Mouse (Mus musculus) heart, adult 2 months (tissue): ENCODE results near the gene Zfp511. TPM values are rescaled to one million over a fixed set of nuclear protein-coding genes. Genes with fewer than 3 reads are reported as not detected.
A peak's percentile ranks its signal among the peaks of the same experiment; 100 is the strongest.

Experiments
- DNase-seq, 2 experiments: peaks; one replicate each; pipeline ENCODE4 v3.0.0; 2021
- H3K27ac ChIP-seq: fragments of 200-600 bp; 2 replicates; pipeline ENCODE4 v1.8.1; 2022
- H3K27me3 ChIP-seq: fragments of 200-500 bp; 2 replicates; pipeline ENCODE4 v1.6.1; 2012; ENCODE audit warnings: mild to moderate bottlenecking, low read length, inconsistent platforms, mixed read lengths; ENCODE audit not compliant: control insufficient read depth, insufficient read depth
- H3K36me3 ChIP-seq: fragments of 200-500 bp; 2 replicates; pipeline ENCODE4 v1.6.1; 2012; ENCODE audit warnings: low read length, inconsistent platforms; ENCODE audit not compliant: control insufficient read depth, insufficient read depth
- H3K4me1 ChIP-seq: fragments of 200-500 bp; 2 replicates; pipeline ENCODE4 v1.6.1; 2011; ENCODE audit warnings: low read length; ENCODE audit not compliant: control insufficient read depth, insufficient read depth
- H3K4me3 ChIP-seq: fragments of 200-600 bp; 2 replicates; pipeline ENCODE4 v1.8.1; 2022
- H3K79me2 ChIP-seq: fragments of 200-500 bp; replicated peaks from 2 replicates; pipeline ENCODE4 v1.6.1; 2012; ENCODE audit warnings: mild to moderate bottlenecking, inconsistent platforms, low read length, moderate library complexity, mixed read lengths; ENCODE audit not compliant: control insufficient read depth, insufficient read depth
- H3K9ac ChIP-seq: fragments of 200-500 bp; 2 replicates; pipeline ENCODE4 v1.6.1; 2012; ENCODE audit warnings: low read depth, mild to moderate bottlenecking, control low read depth, inconsistent platforms, low read length, mixed read lengths
- CTCF ChIP-seq: fragments of 200-600 bp; IDR thresholded peaks from 2 replicates; pipeline ENCODE4 v1.8.1; 2022; ENCODE audit warnings: antibody characterized with exemption, mild to moderate bottlenecking, moderate library complexity
- EP300 ChIP-seq: fragments of 200-500 bp; IDR thresholded peaks from 2 replicates; pipeline ENCODE4 v1.6.1; 2011; ENCODE audit warnings: low read depth, low read length, control low read depth; ENCODE audit not compliant: insufficient read depth
- POLR2A ChIP-seq: fragments of 200-500 bp; IDR thresholded peaks from 2 replicates; pipeline ENCODE4 v1.6.1; 2011; ENCODE audit warnings: mild to moderate bottlenecking, low read depth, low read length, control low read depth; ENCODE audit not compliant: insufficient read depth
- WGBS: fragments of 180-500 bp; shearing (Covaris S2); methylation state at CpG from one replicate; pipeline ENCODE4 v1.1.7; 2018; 5-methylcytosine and 5-hydroxymethylcytosine counted together
- intact Hi-C: fragments of 180-260 bp; cut with DNase I; formaldehyde crosslinking; loops from one replicate; pipeline ENCODE4 v1.15.1; 2025
- polyA plus RNA-seq: library from polyadenylated mRNA; depleted of rRNA; stranded (reverse); fragments of >200 nt; gene quantifications from 2 replicates; pipeline ENCODE4 v1.2.3, GENCODE M21; 2012
- total RNA-seq, 2 experiments: library from RNA; stranded (reverse); gene quantifications; 2 replicates each; pipeline ENCODE4 v1.2.3; 2021

The Zfp511 gene
- total and polyA plus RNA-seq, 3 experiments, result 8.5 to 21.2 (median 11.1) TPM

DNA sequence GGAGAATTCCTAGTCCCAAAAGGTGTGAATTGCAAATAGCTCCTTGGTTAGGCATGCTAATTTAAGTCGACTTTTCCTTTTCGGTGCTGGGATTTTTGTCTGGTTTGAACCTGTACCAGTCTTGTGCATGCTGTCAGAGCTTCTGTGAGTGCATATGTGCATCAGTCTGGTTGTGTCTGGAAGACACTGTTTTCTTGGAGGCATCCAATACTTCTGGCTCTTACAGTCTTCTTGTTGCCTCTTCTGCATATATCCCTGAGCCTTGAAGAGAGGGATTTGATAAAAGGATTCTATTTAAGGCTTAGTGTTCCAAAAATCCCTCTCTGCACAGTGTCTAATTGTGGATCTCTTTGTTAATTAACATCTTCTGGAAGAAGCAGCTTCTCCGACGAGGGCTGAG lies 17.9 kb downstream of the Zfp511 start:
- intact Hi-C loops, result no loop called here
- TF ChIP-seq POLR2A (no peak), CTCF (no peak)
- Histone ChIP-seq H3K4me1 (peaks cover 1% of the 10 kb centered on the region; the same call in 1 of the 2 replicates), H3K27me3 (peaks cover 11% of the 10 kb centered on the region), H3K27ac (no peak overlapping the region), H3K36me3 (no peaks in the 10 kb centered on the region), H3K79me2 (no peaks in the 10 kb centered on the region), H3K9ac (no peak overlapping the region), H3K4me3 (no peak overlapping the region)
- WGBS, result 67% methylated on average over 4 of the region's 4 CpGs
- DNase-seq, result no peak

DNA sequence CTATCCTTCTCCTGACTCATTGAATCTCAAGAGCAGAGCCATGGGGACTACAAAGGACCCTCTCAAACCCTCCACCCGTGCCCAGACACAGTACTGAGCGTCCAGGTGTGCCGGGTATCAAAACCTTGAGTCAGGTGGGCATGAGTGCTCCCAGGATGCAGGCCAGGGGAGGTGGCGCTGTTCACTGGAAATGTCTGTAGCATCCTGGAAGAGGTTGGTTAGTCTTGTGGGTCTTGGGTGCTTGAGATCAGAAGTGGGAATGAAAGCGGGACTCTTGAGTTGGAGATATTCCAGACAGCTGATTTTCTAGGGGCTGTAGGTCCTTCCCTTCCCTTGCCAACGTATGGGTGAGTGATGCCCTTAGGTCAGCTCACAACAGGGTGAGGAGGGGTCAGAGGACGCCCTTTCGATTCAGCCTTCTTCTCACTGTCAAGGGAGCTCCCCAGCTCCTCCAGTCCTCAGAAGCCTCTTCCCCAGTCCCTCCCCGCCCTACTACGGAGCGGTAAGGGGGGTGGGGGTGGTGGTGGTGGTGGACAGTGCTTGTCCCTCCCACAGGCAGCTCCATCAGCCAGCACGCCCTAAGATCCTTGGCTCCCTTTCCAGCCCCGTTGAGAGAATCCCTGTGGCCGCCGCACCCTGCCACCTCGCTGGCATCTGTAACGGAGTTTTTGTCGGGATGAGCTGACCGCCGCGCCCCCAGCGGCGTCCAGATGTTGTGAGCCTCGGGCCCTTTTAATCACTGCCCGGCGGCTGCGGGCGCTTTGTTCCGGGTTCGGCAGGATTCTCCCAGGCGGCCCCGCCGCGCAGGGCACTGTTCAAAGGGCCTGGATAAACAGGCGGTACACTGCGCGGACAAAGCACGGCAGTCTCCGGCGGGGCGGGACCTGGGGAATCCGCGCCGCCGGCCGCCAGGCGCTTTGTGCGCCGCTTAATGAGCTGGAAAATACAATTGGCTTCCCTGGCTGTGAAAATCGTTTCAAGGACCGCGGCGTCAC lies 21.5 kb downstream of the Zfp511 start:
- TF ChIP-seq CTCF (peak; percentile 28), POLR2A (no peak)
- WGBS, result 4% methylated on average over 53 of the region's 53 CpGs
- H3K9ac ChIP-seq, result 0 out of 2 replicates have a peak overlapping the region, but pooled peaks have one; percentile 40
- H3K4me3 ChIP-seq, result peak overlapping the region; percentile 34
- no peak overlapping the region for H3K27ac ChIP-seq
- intact Hi-C loops, result no loop called here
- peaks cover 24% of the 10 kb centered on the region for H3K27me3 ChIP-seq
- no peaks in the 10 kb centered on the region for H3K36me3 ChIP-seq
- no peaks in the 10 kb centered on the region for H3K79me2 ChIP-seq
- DNase-seq, result no peak
- H3K4me1 ChIP-seq, result no peaks in the 10 kb centered on the region

DNA sequence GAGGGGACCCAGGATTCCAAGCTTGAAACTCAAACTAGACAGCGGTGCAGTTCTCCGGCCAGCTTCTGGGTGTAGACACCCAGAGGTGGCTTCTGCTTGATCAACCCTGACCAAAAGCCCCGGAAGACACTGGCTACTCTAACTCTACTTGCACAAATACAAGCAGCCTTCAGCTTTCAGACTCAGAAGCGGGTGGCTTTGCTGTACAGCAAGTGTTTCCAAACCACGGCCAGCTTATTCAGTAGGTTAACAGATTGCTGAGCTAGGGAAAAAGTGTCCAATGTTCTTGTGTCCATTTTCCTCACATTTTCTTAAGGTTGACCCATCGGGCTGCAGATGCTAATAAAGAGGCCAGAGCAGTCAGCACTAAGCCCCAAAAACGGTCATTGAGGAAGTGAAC lies 22.3 kb downstream of the Zfp511 start:
- no peak overlapping the region for H3K9ac ChIP-seq
- TF ChIP-seq POLR2A (no peak), CTCF (no peak), EP300 (no peak)
- no peak overlapping the region for H3K27ac ChIP-seq
- H3K4me3 ChIP-seq, result peak overlapping the region; percentile 34; the same call in 1 of the 2 replicates
- DNase-seq, result no peak
- WGBS, result 39% methylated on average over 7 of the region's 7 CpGs
- no peaks in the 10 kb centered on the region for H3K4me1 ChIP-seq
- intact Hi-C loops, result no loop called here
- H3K36me3 ChIP-seq, result no peaks in the 10 kb centered on the region
- peaks cover 24% of the 10 kb centered on the region for H3K27me3 ChIP-seq
- no peaks in the 10 kb centered on the region for H3K79me2 ChIP-seq

DNA sequence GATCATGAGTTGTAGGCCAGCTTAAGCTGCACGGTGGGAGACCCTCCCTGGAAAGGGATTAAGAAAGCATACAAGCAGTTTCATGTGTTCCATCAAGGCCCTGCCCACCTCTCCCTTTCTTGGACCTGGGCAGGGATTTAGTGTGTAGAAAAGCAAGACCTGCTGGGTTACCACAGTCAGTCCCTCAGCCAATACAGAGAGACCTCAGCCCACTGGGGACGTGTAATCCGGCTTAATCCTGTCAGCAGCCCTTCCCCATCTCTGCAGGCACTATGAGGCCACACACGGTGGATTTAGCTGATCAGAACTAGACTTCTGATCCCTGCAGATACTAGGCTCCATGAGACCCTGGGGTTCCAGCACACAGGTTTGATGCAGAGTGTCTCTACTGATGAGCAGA lies 23.4 kb downstream of the Zfp511 start:
- H3K36me3 ChIP-seq, result no peaks in the 10 kb centered on the region
- DNase-seq, result no peak
- intact Hi-C loops, result no loop called here
- H3K4me1 ChIP-seq, result no peaks in the 10 kb centered on the region
- no peak overlapping the region for H3K9ac ChIP-seq
- no peak overlapping the region for H3K4me3 ChIP-seq
- no peak overlapping the region for H3K27ac ChIP-seq
- no peak for TF ChIP-seq CTCF
- no peak for TF ChIP-seq EP300
- no peak for TF ChIP-seq POLR2A
- H3K79me2 ChIP-seq, result no peaks in the 10 kb centered on the region
- peaks cover 24% of the 10 kb centered on the region for H3K27me3 ChIP-seq
- 57% methylated on average over 4 of the region's 4 CpGs for WGBS

DNA sequence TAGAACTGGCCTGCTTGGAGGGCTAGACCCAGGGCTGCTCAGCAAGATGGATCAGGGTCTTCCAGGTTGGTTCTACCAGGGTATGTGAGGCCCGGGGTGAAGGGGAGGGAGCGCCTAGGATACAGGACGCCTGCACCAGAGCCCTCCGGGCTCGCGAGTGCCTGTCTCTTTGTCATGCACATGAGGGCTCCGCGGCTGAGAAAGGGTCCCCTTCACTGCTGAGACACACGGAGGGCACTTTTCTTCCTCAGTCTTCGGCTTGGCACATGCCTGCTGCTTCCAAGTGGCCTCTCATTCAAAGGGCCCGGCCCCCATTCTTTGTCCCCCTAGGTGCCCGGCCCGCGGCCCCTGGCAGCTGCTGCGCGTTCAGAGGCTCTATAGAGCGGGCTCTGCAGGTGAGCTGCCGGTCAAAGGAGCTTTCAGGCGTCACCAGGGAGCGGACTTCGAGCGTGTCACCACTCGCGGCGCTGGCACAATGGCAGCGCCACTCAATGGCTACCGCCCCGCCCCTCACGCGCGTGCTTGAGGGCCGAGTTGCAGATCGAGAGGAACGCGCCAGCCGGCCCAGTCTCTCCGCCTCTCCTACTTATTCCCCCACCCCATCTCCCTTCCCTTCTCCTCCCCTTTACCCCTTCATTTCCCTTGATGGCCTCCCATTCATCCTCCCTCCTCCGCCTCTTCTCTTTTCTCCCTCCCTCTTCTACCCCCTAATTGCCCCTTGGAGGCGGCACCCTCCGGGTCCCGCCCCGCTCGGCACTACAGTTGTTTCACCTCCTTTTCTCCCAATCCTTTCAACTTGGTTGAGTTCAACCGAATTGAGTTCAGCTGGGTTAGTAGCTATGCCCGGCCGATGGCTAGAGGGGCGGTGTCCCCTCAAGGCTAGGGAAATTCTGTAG lies 25.0 kb downstream of the Zfp511 start:
- Histone ChIP-seq H3K79me2 (no peaks in the 10 kb centered on the region), H3K27ac (no peak overlapping the region), H3K36me3 (no peaks in the 10 kb centered on the region), H3K4me3 (no peak overlapping the region), H3K4me1 (no peaks in the 10 kb centered on the region), H3K9ac (no peak overlapping the region), H3K27me3 (peaks cover 24% of the 10 kb centered on the region)
- WGBS, result 2% methylated on average over 46 of the region's 47 CpGs
- no peak for TF ChIP-seq EP300
- no peak for TF ChIP-seq POLR2A
- no peak for TF ChIP-seq CTCF
- DNase-seq, result no peak
- intact Hi-C loops, result no loop called here

DNA sequence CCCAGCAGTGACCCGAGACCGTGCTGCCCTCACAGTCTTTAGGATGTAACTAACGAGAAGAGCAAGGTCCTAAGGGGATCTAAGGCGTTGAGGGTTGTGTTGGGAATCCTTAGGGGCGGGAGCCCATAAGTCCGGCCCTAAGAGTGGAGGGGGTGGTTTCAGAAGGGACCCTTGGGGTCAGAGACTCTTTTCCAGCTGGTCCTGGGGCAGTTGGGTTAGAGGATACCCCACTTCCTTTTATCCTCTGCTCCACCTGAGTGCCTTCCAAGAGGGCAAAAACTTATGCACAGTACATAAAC lies 25.6 kb downstream of the Zfp511 start:
- 5% methylated on average over 6 of the region's 6 CpGs for WGBS
- Histone ChIP-seq H3K79me2 (no peaks in the 10 kb centered on the region), H3K27ac (no peak overlapping the region), H3K27me3 (peaks cover 24% of the 10 kb centered on the region), H3K9ac (no peak overlapping the region), H3K36me3 (no peaks in the 10 kb centered on the region), H3K4me3 (no peak overlapping the region), H3K4me1 (no peaks in the 10 kb centered on the region)
- no peak for TF ChIP-seq CTCF
- no peak for TF ChIP-seq EP300
- no peak for TF ChIP-seq POLR2A
- intact Hi-C loops, result loop anchor here (1.0 to 2.0 kb wide), 2 partner anchors 92 to 157 kb away; no protein-coding TSS in a partner anchor
- DNase-seq, result no peak
